Mouse (Mus musculus) adrenal gland, postnatal 14 days (tissue): ENCODE measurements around the gene Fam19a3. TPM values are rescaled to one million over a fixed set of nuclear protein-coding genes. Genes with fewer than 3 reads are reported as not detected.
"Not testable (repeated sequence)": the region's sequence is repeated elsewhere in the genome, so short reads cannot be mapped to it uniquely, and the experiment has no call there.

ENCODE experiments used
- DNase-seq: peaks from one replicate; pipeline ENCODE4 v3.0.0; 2021; ENCODE audit warnings: mixed read lengths
- total RNA-seq: library from RNA; stranded (reverse); gene quantifications from 2 replicates; pipeline ENCODE4 v1.2.3, GENCODE M21; 2021

Fam19a3 gene
- total RNA-seq, 1 experiment from 2014 or later: 1.9 TPM

GRCm38 (mm10) chr3:104765021-104765420 lies 16.6 kb downstream of the Fam19a3 start:
- DNase-seq: peak; percentile 51

GRCm38 (mm10) chr3:104762103-104762863 lies 19.4 kb downstream of the Fam19a3 start:
- DNase-seq: not testable (repeated sequence)

- no peak for DNase-seq
Measured at GRCm38 (mm10) chr3:104758869-104759268, 22.8 kb downstream of the Fam19a3 start.

GRCm38 (mm10) chr3:104758406-104758805 lies 23.2 kb downstream of the Fam19a3 start:
- peak; percentile 82 for DNase-seq

- DNase-seq: peak; percentile 60
Measured at GRCm38 (mm10) chr3:104752845-104753244, 28.8 kb downstream of the Fam19a3 start.

- DNase-seq: no peak
Measured at GRCm38 (mm10) chr3:104743864-104744263, 37.8 kb downstream of the Fam19a3 start.

GRCm38 (mm10) chr3:104743161-104743560 lies 38.5 kb downstream of the Fam19a3 start:
- no peak for DNase-seq

GRCm38 (mm10) chr3:104741954-104742353 lies 39.7 kb downstream of the Fam19a3 start:
- DNase-seq: no peak

- no peak for DNase-seq
Measured at GRCm38 (mm10) chr3:104734654-104735053, 47.0 kb downstream of the Fam19a3 start.

- no peak for DNase-seq
Measured at GRCm38 (mm10) chr3:104732907-104733306, 48.7 kb downstream of the Fam19a3 start.

- no peak for DNase-seq
Measured at GRCm38 (mm10) chr3:104729270-104729839, 52.3 kb downstream of the Fam19a3 start.

Other genes starting within 250 kb of the Fam19a3 start
- gene Slc16a1, start 143.2 kb downstream of the Fam19a3 start, total RNA-seq: 77.1 and 104 TPM in 2 replicates
- 5.7 and 10.0 TPM in 2 replicates for gene Ppm1j, start 784 bp downstream of the Fam19a3 start, total RNA-seq
- 136 and 141 TPM in 2 replicates for gene Rhoc, start 6.5 kb upstream of the Fam19a3 start, total RNA-seq
- 17.8 and 18.4 TPM in 2 replicates for gene Mov10, start 36.7 kb upstream of the Fam19a3 start, total RNA-seq
- 38.6 and 42.0 TPM in 2 replicates for gene St7l, start 82.2 kb upstream of the Fam19a3 start, total RNA-seq
- 101 and 105 TPM in 2 replicates for gene Capza1, start 82.7 kb upstream of the Fam19a3 start, total RNA-seq
- 9.6 and 14.7 TPM in 2 replicates for gene Wnt2b, start 180.1 kb upstream of the Fam19a3 start, total RNA-seq